Mouse (Mus musculus) brain, embryonic 18.5 days (tissue): ENCODE results near the gene 5730596B20Rik.

Source experiments
- DNase-seq: peaks from one replicate; pipeline ENCODE4 v3.0.0-alpha.2; 2012; ENCODE audit warnings: low read depth, low spot score

Gene 5730596B20Rik

DNA sequence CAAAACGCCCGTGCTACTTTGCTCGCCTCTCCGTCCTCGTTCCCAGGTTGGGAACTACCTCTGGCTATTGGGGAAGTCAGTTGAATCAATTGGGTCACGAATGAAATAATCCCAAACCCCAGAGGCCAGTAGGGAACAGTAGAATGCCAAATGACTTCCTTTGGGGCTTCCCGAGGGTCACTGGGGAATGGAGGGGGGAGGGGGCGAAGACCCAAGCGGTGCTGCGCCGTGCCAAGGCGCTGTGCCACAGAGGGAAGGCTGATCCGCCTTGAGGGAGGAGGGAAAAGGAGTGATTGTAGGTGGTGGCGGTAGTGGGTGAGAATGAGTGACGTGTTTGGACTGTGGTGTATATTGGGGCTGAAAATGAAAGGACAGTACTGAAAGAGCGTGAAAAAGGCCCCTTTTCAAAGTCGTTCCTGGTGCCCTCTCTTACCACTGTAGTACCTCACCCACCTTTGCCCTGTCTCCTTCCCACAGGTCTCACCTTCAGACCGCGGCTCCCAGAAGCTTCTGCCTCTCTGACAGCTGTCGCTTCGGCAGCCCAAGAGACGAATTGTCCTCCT is 35.3 kb downstream of the 5730596B20Rik start:
- no peak for DNase-seq

DNA sequence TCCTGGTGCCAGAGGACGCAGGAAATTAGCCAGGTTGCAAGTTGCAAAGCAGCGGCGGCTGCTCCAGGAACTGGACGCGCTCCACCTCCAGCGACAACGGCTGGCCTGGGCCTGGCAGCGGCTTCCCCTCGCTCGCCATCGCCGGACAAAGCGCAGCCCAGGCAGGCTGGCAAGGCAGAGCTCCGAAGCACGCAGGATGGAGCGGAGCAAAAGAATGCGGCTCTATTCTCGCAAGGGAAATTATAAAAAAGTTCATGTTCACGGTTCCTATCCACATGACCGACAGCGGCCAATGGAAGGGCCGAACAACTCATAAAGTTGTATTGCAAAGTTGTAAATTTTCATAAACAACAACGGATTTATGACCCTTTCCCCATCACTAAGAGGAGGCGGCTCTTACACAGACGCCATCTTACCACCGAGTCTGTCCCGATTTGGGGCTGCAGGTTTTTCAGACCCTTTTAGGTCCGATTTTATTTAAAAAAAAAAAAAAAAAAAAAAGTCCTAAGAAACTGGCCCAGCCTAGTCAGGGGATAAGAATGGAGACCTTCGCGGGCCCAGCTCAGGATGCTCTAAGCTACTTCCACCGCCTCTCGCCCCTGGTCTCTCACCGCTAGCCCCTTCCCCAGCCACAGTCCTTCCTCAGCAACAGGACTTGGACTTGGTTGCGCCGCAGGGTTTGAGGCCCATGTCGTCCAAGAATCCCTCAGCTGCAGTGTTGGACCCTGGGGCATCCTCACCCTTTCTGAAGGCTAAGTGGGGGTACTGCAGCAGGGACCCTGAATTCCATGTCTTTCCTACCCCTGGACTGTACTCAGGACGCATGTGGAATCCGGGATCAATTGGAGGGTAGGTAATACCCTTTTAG is 36.1 kb downstream of the 5730596B20Rik start, which contains the start of the genes Hoxa3 and Gm28308:
TSS of gene Hoxa3 (minus strand) at position 218 of the 868 bp plus-strand sequence.
TSS of gene Gm28308 (minus strand) at position 221 of the 868 bp plus-strand sequence.
- no peak for DNase-seq

DNA sequence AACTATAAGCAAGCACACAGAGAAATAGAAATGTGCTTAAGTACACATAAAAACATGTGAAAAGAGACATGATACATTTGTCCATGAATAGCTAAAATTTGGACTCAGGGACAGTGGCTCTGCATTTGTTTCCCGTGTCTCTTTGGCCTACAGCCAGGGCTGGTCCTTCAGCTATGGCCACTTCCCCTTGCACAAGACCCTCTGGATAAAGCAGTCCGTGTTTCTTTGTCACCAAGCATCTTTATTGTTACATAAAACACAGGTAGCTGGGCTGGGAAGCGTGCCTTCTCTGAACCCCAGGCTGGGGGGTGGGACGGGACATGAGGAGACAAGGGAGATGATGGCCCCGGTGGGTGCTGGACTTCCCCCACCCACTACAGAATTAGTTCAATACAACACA is 37.0 kb downstream of the 5730596B20Rik start:
- no peak for DNase-seq

DNA sequence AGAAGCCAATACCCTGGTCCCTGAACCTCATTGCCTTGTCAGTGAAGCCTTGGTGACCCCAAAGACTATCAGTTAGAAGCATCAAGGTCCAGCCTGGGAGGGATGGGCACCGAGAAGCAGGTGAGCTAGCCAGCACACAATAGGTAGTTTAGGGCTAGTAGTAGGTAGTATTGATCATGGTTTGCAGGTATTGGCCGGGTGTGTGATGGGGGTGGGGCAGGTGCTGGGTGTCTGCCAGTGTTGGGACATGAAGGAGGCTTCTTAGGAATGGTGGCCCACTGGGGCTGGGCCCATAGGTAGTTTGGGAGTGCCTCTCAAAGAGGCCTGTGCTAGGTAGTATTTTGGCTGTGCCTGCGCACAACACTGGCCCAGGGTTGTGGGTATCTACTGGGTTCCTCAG is 37.8 kb downstream of the 5730596B20Rik start:
- DNase-seq, result no peak

DNA sequence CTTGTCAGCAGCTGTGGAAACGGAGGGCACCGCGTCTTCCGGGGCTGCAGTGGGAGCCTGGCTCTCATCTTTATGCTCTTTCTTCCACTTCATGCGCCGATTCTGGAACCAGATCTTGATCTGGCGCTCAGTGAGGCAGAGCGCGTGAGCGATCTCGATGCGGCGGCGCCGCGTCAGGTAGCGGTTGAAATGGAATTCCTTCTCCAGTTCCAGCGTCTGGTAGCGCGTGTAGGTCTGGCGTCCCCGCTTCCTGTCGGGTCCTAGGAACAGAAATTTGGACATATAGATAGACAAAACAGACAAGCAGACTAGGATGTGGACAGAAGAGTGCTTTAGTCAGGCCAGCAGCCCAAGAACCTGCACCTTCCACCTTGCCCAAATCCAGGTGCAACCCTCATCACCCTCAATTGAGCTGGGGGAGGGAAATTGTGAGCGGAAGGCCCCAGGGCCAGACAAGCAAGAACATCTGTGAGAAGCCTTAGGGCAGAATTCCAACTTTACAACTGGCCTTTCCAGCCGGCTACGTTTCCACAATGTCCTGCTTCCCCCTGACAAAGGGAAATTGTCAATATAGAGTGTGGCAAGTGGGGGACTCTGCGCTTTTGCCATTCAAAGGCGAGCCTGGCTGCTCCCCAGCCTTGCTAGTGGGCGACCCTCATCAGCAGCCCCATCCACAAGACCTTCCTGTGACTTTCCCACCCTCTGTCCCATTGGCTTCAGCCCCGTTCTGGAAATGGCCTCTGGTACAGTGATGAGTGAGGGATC is 38.7 kb downstream of the 5730596B20Rik start:
- DNase-seq, result no peak

DNA sequence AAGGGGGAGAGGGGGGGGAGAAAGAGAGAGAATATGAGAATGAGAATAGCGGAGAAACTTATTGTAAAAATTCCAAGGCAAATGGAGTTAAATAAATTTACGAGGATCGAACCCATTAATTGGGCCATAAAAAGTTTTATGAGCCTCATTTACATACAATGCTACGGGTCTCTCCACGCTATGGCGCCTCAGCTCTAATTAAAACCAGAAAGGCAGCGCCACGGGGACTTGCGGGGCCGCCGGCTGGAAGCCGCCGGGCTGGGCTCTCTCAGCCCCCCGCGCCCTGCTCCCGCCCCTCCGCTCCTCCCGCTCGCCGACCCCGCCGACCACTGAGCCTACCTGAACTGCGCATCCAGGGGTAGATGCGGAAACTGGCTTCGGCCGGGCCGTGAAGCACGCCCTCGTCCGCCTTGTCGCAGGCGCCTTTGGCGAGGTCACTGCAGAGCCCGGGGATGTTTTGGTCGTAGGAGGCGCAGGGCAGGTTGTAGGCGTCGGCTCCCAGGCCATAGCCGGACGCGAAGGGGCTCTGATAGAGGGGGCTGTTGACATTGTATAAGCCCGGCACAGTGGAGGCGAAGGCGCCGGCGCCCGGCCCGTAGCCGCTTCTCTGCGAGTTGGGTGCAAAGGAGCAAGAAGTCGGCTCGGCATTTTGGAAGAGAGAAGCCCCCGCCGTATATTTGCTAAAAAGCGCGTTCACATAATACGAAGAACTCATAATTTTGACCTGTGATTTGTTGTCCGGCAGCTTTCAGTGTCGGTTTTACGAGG is 39.6 kb downstream of the 5730596B20Rik start:
- DNase-seq, result no peak

DNA sequence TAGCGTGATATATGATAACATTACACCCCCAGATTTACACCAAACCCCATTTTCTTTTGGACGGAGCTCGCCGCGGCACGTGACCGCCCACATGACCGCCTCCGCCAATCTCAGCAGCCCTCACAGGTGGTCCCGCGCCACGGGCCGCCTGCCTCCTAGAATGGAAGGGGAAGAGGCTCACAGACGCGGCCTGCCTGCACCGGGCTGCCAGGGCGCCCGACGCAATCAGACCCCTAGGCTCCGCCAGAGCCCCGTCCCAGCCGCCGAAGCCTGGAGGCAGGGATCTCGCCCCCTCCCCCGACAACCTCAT is 40.1 kb downstream of the 5730596B20Rik start:
- no peak for DNase-seq

DNA sequence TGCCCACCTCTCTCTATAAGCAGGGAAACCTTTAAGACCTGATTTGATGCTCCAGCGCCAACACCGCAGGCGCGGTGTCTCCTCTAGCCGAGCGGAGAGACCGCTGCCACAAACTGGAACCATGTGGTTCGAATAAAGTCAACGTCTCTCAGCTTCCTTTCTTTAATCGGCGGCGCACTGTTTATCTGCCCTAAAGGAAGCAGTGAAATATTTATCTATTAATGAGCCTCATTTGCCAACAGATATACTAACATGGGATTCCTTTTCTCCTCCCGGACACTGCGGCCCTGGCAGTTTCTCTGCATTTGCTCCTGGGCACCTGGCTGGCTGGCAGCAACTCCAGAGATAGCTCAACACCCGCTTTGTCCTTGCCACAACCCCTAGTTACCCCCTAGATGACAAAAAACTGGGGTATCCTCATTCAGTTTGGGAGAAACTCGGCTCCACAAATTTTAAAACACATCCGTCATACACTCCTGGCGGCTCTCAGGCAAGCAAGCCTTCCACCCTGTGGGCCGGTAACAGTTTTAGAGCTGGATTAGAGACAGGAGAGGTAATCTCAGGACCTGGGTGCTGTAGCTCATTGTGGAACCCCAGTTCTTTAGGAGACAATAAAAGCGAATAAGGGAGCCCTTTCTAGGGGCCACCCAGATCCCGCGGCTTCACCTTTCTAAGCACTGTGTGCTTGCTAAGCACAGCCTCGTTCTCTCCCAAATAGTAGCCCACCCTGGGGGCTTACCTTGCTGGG is 40.8 kb downstream of the 5730596B20Rik start:
- no peak for DNase-seq

DNA sequence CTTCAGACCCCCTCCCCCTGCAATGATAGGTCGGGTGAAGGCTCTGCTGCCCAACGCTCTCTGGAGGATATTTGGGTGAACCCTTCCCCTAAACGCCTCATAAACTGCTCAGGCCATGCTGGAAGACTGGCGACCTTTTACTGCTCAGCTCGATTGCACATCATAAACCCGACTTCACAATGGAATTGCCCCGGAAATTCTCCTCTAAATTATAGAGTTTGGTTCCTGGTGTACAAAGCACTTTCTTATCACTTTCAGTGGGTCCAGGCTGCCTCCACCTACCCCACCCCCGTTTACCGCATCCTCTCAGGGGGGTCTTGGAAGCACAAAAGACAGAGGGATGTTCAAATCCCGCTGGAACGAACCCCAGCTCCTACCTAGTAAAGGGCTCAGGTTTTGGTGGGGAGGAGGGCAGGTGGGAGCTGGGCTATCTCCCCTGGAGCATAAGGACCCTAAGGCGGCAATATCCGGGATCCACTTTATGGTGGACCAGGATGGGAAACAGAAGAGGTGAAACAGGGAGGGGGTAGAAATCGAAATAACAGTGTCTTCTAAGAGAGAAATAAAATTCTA is 41.4 kb downstream of the 5730596B20Rik start:
- DNase-seq, result no peak

DNA sequence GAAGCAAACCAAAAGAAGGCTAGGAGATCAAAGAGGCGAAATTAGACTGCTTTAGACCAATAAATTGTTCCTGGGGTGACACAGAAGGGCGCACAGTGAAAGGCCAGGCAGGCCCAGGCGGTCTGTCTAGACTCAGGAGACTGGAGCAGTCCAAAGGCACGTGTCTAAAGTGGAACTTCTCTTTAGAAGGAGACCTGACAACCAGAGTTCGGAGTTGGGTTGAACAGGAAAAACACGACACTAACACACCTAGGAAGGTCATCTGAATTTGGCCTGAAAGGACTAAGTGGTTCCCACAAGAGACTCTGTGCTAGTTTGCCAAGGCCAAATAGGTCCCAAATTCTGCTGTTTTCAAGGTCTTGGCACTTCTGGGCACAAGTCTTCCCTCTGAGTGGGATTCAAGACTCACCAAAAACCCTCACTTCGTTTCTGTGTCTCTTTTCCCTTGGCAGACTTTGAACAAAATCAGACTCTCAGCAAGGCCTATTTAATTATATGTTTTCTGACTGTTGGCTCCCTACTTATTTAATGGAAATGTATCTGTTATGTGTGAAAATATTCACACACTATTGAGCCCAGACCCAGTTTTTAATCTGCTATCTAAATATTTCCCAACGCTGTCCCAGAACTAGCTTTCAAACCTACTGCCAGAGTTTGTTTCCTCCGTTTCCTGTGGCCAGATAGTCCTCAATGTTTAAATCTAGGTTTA is 42.1 kb downstream of the 5730596B20Rik start:
- no peak for DNase-seq

DNA sequence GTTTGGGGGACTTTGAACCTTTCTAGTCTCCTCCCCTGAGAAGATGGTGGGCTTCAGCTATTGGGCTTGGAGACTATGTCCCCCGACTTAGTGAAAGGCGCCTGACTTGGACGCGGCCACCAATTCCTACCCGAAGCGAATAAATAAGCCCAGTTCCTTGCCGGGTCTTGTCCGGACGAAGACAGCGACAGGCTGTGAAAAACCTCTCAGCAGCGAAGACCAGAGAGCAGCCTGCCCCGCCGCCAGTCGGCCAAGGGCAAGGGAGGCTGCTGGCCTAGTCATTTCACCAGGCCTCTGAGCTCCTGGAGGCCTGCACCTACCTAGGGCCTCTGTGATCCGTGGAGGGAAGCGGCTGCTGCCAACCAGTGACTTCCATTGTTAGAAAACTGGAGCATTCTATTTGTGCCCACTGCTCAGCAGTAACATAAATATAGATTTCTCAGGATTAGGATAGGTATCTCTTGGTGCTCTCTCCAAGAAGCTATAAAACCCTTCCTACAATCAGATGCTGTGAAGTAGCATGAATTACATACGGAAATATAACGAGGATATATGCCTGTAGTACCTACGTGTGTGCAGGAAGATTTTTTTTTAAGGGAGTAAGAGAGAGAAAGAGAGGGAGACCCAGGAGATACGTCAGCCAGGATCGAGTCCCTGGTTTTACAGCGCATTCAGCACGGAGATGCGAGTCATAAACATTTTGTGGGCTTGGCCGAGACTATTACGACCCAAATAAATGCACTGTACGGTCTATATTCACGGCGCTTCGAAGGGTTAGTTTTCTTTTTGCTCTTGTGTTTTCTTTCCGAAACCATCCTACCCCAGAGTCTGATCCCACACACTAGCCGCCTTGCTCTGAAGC is 42.9 kb downstream of the 5730596B20Rik start:
- DNase-seq, result no peak

DNA sequence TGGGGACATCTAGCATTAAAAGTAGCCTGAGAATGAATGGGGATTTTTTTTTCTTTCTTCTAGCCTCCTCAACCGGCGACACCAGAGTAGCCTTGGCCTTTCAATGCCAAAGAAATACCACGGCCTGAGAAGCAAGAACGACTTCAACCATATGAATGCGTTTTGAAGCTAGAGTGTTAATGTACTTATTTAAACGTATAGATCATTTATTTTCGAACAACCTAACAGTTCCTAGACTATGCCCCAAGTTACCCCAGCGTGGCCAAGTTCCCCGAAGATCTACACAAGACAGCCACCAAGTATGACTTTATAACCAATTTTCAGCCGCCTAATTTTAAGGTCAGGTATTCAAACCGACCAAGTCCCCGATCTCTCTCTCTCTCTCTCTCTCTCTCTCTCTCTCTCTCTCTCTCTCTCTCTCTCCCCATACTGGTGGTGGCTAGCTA is 43.6 kb downstream of the 5730596B20Rik start:
- no peak for DNase-seq

DNA sequence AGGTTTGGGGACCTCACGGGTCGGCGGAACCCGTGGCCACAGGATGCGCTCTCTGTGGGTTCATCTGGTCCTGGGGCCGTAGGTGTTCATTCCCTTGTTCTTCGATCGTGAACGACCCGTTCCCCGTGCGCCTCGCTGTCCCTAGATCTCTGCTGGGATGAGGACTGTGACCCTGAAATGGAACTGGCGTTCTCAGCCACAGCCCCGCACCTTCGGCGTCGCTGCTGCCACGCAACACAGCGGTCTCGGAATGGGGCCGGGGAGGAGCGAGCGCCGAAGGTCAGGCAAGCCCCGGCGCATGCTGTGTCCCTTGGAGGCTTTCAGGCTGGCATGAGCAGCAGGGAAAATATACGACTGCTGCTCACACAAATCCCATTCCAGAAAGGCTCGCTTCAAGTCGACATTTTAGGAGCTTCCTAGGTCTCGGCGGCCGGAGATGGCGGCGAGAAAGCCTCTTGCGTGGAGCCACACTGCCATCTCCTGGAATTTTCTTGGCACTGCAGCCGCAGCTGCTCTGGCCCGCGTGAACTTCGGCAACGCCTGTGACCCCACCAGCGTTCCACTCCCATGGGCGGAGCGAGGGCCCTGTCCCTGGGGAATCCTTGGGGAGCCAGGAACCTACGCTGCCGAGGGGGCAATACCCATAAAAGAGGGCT is 44.2 kb downstream of the 5730596B20Rik start, which contains the start of gene Hoxa7:
TSS of gene Hoxa7 (minus strand) at position 518 of the 656 bp plus-strand sequence.
- DNase-seq, result no peak

DNA sequence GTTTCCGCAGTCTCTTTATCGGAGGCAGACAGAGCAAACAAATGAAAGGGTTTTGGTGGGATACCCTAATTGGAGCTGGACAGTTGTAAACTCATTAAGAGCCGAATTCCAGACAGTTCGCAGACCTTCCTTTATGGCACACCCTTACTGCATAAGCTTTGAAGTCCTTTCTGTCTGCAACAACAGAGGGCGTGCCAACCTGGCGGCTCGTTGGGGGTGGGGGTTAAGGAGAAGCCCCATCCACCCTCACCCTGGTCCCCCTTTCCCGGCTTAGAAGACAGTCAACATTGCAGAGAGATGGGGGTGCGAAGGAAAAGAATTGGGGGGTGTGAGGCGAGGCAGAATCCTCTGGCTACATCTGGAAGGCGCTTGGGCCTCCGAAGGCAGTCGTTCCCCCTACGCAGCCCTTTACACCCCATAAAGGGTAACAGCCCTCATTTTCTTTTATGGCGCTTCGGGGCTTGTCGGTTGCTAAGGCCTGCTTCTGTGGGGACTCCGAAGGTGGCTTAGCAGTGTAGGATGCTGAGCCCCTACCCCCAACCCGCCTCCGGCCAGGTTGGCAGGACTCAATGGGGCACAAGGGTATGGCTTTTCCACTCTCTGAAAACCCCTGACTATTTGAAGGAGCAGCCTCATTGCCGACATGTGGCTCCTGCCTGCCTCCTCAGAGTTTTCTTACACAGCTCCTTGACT is 44.8 kb downstream of the 5730596B20Rik start:
- DNase-seq, result no peak

DNA sequence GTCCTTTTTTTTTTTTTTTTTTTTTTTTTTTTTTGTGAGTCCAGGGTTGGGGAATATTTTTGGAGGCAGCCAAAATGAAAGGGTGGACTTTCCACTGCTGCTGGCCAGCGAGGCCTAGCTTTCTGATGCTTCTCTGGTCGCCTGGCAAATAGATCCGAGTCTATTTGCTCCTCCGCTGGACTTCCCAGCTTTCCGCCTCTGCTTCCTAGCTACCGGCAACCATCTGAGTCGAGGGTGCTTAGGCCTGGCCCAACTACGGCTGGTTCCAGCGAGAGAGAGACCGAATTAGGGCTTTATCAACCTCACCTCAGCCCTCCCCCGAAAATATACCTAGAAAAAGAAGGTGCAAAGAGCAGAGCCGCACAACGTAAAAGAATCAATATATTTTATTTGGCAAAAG is 45.4 kb downstream of the 5730596B20Rik start:
- DNase-seq, result no peak

DNA sequence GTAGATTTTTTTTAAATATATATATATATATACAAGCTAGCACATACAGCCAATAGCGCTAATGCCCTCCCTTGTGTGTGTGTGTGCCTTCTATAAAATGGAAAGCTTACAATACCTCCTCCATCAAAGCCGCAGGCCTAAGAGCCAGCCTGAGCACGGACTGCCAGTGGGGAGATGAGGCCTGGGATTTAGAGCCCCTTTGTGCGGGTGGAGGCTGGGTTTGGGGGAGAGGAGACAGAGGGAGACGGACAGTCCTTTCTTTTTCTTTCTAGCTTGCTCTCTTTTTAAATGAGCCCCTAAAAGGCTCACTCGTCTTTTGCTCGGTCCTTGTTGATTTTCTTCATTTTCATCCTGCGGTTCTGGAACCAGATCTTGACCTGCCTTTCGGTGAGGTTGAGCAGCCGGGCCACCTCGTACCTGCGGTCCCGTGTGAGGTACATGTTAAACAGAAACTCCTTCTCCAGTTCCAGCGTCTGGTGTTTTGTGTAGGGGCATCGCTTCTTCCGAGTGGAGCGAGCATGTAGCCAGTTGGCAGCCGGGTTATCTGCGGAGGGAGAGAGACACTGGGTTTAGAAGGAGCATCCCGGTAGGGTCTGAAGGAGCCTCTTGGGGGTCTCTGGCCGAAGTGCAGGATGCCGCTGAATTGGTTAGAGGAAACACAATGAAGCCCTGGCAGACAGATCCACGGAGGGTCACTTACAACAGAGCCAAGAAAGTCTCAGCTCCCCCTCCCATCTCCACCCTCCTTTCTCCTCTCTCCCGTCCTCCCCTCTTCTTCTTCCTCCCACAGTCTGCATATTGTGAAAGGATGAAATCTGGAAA is 46.9 kb downstream of the 5730596B20Rik start:
- DNase-seq, result no peak
